Mouse (Mus musculus) spleen, adult 18-20 months (tissue): ENCODE data around the gene Gstp2.

Experiments
- DNase-seq, 2 experiments: peaks; one replicate each; pipeline ENCODE4 v3.0.0; 2022; ENCODE audit warnings: mixed read lengths in 2 of 2

Gstp2 gene

DNA sequence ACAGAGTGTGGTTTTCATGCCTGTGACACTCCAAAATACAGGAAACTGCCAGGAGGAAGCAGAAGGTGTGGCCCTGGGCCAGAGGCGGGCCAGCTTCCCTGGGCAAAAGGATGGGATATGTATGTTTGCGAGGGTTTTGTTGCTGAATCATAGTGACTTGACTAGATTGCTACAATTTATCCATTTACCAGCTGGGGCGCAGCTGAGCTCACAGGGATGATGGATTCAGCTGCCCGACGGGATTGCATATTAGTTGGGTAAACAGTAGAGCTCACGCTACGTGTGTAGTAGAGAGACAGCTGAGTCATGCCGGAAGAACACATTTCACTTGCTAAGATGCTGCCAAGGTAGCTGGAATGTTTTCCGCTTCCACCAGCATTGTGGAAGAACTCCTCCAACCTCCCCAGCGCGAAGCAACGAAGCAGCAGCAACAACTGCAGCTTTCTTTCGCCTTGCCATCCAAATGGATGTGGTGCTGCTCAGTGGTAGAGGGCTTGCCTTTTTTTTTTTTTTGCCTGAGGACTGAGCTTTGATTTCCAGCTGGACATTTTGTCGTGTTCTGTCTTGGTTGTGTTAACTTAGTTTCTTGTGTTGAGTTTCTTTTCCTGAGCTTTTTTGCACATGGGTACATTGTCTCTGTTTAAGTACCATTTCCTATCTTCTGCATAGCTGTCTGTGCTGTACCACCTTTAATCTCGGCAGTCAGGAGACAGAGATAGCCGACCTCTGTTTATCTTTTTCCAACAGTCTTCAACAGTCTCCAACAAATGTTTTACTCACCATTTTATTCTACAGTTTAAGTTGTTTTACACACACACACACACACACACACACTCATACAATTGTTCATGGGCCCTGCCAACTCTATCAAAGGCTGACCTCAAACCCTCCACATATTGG lies at the start of gene Gstp2:
TSS of gene Gstp2 (minus strand) at position 58 of the 900 bp plus-strand sequence.
- peak in 1 of 2 experiments; percentile 29 for DNase-seq

DNA sequence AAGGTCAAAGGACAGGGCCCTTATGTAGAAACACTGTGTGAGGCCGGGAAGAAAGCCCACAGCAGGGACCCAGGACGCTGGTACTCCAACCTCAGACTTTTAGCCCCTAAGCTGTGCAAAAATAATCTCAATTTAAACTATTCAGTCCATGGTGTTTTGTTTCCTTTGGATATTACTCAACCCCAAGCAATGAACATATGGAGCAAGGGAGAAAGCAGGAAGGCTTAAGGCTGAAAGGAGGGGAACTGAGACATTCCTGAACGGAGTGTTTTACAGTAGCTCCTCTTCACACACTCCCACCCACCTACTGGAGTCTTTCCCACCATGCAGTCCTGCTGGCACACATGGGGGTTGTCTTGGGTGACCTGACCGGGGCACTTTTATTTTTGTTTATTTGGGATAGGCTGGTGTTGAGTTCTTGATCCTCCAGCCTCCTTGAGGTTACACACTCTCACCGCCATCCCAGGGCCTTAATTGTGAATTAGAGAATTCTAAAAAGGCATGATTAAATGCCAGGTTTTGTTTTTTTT lies 49.0 kb upstream of the Gstp2 start:
- no peak for DNase-seq

DNA sequence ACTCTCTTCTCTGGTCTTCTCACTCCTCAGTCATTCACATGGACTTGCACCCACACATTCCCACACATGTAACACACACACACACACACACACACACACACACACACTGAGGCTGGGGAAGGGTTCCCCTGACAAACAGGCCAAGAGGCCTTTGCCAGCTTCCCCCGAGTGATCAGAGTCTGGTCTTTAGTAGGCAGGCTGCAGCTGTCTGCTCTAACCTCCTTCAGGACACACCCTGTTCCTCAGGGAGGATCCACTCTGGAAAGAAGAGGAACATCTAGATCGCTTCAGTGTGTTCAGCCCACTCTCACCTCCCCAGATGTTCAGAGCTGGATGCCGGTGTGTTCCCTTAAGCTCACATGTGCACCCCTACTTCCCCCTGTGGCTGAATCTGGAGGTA lies 48.5 kb upstream of the Gstp2 start:
- no peak for DNase-seq

DNA sequence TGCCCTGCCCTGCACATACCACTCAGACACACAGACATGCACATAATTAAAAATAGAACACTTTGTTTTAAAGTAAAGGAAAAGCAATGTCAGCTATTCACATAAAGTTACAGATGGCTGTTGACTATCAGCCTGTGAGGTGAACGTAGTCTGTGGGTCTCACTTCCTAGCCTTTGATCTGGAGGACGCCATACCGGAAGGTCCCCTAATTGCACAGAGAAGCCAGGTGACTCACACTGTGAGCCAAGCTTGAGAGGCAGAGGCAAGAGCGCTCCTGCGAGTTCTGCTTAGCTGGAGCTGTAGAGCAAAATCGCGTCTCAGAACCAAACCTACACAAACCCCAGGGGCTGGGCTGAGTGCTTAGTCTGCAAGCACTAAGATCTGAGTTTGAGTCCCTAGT lies 47.9 kb upstream of the Gstp2 start:
- no peak for DNase-seq

DNA sequence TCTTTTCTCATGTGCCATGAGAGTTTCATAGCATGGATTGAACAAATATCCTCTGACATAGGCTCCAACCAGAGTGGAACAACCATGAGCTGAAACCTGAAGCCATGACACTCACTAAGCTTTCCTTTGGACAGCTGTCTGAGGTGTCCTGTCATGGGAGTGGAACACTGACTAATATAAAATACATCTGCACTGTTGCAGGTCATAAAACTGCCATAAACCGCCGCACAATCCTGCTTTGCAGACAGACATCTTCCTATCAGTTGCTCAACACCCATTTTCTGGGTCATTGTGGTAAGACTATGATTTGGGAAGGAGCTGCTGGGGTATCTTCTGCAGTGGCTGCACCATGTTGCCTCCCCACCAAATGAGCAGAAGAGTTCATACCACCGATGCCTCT lies 46.9 kb upstream of the Gstp2 start:
- no peak for DNase-seq

DNA sequence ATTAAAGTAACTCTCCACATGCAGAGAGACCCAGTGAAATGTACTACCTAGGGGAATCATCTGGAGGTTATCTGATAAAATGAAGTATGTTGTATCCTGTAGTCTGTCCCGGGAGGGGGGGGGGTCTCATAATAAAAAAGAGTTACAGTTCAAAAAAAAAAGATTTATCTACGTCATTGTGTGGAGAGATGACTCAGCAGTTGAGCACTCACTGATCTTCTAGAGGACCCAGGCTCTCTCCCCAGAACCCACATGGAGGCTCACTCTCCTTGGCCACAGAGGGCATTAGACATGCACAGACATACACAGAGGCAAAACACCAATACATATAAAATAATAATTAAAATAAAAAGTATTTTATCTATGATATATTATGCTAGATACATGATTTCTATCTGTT lies 45.6 kb upstream of the Gstp2 start:
- no peak for DNase-seq

DNA sequence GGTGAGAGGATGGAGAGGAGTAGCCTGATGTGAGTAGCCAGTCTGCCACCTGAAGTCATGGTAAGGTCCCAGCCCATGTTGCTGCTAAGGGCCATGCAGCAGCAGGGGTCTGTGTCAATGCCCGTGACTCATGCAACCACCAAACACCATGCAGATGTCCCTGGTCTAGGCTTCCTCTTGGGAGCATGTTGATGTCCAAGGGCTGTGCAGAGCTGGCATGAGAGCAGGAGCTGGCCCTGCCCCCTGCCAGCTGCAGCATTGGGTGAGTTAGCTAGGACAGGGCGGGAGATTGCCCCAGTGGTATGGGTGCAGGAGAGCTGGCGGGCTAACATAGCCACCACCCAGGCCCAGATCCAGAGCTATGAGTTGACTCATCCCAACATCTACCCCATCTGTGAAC lies 44.6 kb upstream of the Gstp2 start:
- no peak for DNase-seq

DNA sequence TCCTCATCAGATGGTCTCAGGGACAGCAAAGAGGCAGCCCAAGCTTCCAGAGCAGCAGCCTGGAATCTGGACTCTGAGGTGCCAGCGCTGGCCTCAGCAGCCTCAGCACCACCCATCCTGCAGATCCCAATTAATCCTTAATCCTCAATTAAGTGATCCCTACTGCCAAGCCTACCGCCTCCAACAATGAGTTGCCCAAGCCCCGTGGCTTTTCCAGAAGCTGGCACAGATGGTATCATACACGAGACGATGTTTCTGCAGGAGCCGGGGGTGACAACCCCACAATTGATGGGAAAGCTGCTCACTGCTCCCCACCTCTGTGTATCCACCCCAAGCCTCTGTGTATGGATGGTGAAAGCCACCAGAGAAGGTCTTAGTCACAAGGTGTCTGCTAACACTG lies 43.3 kb upstream of the Gstp2 start:
- DNase-seq, result no peak

DNA sequence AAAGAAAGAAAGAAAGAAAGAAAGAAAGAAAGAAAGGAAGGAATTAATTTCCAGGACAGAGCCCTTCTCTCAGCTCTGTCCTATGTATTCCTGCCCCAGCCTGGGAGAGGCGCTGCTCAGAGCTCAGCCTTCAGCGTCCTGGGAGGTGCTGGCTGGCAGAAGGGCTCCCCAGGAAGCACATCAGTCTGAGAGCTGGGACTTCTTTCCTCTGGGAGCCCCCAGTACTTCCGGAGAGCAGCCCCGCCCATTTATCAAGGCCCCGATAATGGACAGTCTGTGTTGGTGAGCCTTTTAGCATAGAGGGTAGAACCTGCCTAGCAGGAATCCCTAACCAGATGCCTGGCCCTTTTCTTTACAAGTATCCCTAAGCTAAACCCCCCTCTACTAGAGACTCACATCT lies 42.3 kb upstream of the Gstp2 start:
- DNase-seq, result no peak

DNA sequence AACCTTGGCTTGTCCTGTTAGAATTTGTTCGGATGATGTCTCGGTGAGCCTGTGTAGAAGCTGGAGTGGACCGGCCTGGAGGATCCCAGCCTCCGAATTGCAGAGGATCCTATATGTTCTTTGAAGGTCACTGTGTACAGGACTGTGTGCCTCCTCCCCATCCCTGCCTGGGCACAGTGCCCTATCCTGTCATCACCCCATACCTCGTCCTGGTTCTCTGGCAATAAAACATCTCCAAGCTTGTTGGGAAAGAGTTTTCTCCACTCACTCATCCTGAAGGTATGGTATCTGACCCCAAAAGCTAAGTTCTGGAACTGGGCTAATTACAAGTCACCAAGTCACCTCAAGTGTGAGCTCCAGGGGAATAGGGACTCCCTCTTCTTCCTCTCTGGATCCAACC lies 41.3 kb upstream of the Gstp2 start:
- DNase-seq, result no peak

DNA sequence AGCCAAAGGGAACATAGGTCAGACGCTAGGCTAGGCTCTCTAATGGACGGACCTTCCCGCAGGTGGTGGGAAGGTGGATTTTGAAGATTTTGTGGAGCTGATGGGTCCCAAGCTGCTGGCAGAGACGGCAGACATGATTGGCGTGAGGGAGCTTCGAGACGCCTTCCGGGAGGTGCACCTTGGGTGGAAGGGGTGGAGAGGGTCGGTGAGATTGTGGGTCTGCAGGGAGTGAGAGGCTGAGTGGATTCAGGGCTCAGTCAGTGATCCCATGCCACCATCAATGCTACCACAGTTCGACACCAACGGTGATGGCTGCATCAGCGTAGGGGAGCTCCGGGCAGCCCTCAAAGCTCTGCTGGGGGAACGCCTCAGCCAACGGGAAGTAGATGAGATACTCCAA lies 40.3 kb upstream of the Gstp2 start:
- DNase-seq, result no peak

DNA sequence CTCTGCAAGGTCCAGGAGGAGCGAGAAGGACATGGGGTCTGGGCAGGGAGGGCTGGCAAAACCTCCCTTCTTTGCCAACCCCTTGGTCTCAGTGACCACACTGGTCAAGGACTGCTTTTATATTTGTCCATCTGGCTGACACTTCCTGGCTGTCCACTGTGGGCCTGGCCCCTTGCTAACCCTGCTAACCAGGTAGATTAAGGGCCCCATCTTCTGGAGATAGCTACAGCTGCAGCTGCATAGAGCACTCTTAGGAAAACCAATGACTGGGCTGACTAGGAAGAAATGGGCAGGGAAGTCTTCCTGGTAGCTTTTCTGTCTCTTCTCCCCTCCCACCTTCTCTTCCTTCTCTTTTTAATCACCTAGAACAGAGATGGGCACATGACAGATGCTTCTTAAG lies 39.2 kb upstream of the Gstp2 start:
- no peak for DNase-seq

DNA sequence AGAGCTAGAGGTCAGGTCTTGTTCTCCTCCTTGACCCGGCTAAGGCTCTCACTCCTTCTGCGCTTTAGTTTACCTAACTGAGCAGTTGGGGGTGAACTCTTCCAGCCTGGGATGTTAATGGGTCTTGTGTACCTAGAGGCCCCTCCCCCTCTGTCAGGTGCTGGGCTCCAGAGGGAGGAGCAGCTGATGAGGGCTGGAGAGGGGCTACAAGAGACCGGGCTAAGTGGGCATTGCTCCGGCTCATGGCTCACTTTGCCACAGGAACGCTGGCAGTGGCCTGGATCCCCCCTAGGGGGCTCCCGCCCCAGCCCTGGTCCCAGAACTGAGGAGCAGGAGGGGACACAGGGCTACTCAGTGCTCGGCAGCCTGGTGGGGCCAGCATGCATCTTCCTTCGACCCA lies 38.0 kb upstream of the Gstp2 start:
- no peak for DNase-seq

DNA sequence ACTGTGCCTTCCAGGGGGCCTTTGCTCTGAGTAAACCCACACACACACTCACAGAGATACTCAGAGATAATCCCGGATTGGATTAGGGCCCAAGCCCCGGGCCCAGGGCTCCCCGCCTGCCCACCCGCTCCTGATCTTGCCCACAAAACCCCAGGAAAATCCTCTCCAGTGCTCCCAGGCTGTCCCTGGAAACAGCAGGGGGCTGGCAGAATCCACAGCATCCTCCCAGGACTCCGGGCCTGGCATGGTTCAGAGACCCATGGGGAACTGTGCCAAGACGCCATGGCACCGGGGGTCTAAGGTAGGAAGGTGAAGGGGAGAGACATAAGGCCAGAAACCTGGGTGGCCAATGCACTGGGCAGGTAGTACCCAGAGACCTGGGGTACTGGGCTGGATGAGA lies 37.5 kb upstream of the Gstp2 start:
- DNase-seq, result no peak

DNA sequence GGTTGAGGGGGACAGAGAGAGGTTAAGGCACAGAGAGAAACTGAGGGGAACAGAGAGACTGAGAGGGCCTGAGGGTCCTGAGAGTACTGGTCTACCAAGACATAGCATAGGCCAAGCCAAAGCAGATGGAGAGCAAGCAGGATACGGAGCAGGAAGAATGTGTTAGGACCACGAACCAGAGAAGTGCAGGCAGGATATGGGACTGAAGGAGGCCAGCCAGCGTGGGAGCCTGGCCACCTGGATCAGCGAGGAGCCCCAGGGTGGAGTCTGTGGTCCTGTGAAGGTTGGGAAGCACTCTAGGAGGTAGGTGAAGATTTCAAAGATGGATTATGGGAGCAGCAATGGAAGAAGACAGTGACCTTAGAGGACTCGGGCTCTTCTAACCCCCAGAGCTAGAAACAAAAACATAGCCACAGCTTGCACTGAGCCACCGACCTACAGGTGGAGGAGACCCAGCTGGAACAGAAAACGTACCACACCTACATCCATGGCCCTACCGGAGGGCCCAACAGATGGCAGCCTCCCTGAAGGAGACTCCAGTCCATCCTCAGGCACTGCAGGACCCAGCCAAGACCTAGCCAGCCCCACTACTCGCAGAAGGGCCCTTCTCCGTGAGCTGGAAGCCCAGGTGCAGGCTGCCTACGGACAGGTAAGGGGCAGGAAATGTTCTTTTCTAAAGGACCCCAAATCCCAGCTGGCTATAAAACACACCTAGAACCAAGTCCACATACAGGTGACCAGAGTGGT lies 36.6 kb upstream of the Gstp2 start:
- no peak for DNase-seq

DNA sequence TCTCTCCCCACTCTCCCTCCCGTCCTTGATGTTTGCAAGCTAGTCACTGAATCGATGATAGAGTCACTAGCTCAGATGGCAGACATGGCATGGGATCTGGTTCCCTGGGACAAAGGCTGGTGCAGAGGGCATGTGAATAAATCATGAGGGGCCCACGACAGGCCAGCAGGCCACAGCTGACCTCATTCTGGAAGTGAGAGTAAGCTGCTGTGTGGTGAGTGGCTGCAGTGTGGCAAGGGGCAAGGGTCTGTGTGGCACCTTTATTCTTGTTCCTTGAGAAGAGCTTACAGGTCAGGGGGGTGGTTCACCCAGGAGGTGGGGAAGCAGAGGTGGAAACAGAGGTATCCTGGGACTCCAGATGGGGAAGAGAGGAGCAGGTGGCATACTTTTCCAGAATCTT lies 35.6 kb upstream of the Gstp2 start, which contains the start of gene Cabp2:
TSS of gene Cabp2 (plus strand) at position 185 of the 400 bp plus-strand sequence.
- DNase-seq, result no peak

DNA sequence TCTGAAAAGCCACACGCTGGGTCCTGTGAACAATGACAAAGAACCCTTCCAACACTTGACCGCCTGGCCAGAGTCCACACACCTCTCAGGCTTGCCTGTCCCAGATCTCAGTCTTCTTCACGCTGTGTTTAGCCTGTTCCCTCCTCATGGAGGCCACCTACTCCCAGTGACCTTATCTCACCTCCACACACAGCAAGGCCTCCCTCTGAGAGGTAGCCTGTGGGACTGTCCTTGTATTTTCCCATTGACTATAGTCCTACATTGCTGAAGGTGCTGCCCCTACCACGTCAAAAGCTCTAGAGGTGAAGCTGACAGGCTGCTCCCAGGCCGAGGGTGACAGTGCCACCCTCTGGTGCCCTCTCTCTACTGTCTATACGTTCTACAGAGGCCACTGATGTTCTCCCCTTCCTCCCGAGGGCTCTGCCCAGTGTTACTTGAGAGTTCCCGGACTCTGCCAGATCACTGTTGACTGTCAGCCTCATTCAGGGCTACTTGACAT lies 34.7 kb upstream of the Gstp2 start:
- DNase-seq, result no peak

DNA sequence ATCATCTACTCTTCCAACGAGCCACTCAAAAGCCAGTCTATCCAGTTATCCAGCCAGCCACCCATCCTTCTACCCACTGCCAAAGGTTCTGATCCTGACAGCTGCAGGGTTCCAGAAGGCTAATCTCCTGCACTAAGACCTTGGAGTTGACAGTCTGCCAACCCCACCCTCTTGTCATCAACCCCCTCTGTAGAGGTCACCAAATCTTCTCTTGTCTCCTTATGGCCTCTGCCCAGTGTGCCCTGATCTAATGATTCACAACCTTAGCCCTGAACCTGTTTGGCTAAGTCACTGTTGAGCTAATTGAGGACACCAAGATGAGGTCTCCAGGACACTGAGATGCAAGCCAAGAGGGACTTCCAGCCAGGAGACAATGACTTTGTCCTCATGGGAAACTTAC lies 33.8 kb upstream of the Gstp2 start:
- DNase-seq, result no peak

DNA sequence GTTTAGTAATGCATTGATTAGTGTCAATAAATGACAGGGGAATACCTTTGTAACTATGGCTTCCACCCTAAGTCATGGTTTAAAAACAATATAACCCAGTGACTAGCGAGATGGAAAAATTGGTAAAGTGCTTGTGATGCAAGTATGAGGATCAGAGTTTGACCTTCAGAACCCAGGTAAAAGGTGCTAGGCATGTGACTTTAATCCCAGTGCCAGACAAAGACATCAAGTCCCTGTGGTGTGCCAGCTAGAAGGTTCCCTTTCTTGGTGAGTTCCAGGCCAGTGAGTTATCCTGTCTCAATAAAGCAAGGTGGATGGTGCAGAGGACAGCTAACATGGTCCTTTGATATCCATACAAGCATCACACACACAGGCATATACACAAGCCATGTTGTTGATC lies 29.7 kb upstream of the Gstp2 start:
- DNase-seq, result no peak

DNA sequence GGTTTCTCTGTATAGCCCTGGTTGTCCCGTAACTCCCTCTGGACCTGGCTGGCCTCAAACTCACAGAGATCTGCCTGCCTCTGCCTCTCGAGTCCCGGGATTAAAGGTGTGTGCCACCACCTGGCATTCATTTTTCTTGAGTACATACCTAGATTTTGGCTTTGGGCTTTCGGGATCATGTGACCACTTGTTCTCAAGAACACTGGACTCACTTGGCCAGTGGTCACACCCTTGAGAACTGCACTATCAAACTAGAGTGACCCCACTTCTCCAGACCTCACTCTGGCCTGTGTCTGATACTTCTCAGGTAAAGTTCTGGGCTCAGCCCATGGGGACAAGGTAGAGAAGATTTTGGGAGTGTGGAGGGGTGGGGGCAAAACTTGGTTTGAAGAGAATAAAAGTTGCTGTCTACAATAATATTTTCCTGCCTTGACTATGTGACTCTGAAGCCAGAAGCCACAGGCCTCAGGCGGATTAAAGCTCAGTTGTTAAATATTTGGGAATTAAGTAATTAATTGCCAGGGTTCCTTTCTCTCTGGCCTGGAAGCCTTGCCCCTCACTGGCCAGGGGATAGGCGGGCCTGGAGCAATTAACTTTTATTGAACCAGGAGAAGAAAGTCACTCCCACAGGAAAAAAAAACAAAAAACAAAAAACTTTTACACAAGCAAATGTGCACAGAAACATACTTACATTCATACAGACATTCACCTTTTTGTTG lies 27.0 kb upstream of the Gstp2 start:
- DNase-seq, result no peak

DNA sequence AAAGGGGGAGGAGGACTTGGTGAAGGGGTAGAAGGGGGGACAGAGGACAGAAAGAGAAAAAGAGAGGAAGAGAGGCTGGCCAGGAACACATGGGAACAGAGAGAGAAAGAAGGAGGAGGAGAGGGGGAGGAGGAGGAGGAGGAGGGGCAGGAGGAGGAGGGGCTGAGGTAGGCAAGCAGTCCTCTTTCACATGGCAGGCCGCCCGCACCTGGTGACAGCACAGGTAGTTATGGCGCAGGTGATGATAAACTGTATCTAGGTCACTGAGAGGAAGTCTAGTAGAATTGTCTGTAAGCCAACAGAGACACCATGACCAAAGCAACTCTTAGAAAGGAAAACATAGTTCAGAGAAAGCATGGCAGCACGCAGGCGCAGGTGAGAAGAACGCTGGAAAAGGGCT lies 25.6 kb upstream of the Gstp2 start:
- DNase-seq, result no peak

DNA sequence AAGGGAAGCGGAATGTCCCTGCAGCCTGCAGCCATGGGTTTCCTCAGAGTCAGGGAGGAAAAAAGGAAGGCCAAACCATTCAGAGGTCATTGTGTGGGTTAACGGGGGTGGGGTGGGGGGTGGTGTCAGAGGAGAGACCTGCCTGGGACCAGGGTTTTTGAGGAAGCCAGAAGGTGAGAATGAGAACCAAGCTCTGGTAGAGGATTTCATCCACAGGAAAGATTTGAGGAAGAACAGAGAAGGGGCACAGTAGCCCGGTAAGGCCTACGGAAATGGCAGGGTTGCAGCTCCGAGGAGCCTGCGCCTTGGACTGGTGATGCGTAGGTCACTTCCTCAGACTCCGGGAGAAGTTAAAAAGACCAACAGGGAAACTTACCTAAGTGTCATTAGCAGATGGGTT lies 24.9 kb upstream of the Gstp2 start:
- no peak for DNase-seq

DNA sequence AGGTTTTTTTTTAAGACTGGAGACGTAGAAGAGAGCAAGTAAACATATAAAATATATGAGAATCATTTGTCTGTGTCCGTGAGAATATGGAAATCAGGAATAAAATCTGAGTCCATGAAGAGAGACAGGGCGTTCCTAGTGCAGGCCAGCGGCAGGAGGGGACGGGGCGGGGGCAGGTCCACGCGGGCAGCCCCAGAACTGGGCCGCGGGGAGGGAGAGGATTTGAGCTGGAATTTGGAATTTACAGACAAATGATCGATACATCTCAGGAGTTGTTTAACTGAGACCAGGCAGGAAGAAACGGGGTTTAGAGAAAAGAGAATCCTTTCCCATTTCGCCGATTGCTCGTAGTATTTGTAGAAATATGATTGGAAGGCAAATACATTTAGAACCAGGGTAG lies 24.5 kb upstream of the Gstp2 start:
- no peak for DNase-seq
